Mouse (Mus musculus) thymus, adult 2 months (tissue): ENCODE data around the gene Padi6.

Experiments
- CTCF ChIP-seq: fragments of 200-500 bp; IDR thresholded peaks from 2 replicates; pipeline ENCODE4 v1.5.1; 2012; ENCODE audit warnings: mild to moderate bottlenecking, control low read depth, low read length, moderate library complexity, borderline replicate concordance; ENCODE audit not compliant: control insufficient read depth, poor library complexity, insufficient read depth; ENCODE audit errors: extremely low read depth
- POLR2A ChIP-seq: fragments of 200-500 bp; IDR thresholded peaks from 2 replicates; pipeline ENCODE4 v1.6.1; 2012; ENCODE audit warnings: mild to moderate bottlenecking, low read length, control low read depth, moderate library complexity; ENCODE audit not compliant: control insufficient read depth, poor library complexity, insufficient read depth; ENCODE audit errors: extremely low read depth

DNA sequence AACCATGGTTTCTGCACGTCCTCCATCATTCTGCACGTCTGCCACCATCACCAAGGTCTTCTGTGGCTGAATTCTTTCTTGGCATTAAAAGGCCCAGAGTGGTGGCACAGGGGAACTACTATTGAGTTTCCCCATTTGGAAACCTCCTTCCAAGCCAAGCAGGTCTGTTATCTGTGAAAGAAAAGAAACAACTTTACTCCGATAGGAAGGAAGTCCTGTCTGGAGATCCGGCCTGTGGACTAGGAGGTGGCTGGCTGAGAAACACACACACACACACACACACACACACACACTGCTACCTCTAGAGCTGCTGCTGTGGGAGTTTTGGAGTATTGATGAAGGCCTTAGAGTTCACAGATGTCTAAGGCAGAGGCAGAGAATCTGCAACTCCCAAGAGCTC is 48.9 kb downstream of the Padi6 start:
- TF ChIP-seq CTCF = no peak
- no peak for TF ChIP-seq POLR2A
